Mouse (Mus musculus) v-Abl transformed pro-B cells (cell line): ENCODE measurements around the gene Arfgef2.

ENCODE experiments used
- in situ Hi-C, 2 experiments: fragments of 400-800 bp; cut with MboI; formaldehyde crosslinking; loops; one replicate each; pipeline ENCODE4 v1.15.1; 2025; ENCODE audit not compliant: unreplicated experiment in 2 of 2

Arfgef2 gene

GRCm38 (mm10) chr2:166896368-166896767, 91.0 kb downstream of the Arfgef2 start:
- in situ Hi-C loops: no loop called here

DNA sequence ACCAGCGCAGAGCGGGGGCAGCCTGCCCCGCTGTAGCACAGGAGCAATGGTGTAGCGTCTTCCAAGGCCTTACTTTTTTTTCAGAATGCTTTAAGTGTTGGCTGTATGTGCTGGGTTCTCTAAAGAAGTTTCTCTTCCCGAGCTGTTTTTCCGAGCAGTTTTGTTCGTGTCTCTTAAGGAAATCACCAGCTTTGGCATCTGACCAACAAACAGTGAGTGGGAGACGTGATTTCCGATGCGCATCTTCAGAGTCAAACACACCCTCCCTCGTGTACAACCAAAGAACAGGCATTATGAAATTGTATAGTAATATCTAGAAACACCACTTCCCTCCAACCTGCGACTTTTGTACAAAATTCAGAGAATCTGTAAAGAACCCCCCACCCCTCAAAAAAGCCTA, 91.6 kb downstream of the Arfgef2 start:
- in situ Hi-C loops: no loop called here

- in situ Hi-C loops: no loop called here
Observed at GRCm38 (mm10) chr2:166899161-166899560, 93.8 kb downstream of the Arfgef2 start.

DNA sequence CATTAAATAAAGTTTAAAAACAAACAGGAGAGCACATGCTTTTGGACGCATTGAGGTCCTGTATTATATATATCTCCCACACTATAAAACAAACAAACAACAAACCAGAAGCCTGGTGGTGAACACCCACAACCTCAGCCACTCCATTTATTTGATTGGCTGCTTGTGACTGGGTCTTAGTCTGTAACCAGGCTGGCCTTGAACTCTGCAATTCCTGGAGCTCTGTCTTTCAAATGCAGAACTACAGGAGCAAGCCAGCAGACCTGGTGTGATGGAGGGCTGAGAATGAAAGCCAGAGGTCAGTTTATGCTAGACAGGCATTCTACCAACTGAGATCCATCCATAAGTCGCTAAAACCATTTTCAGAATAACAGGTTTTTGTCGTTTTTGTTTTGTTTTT, 94.4 kb downstream of the Arfgef2 start:
- in situ Hi-C loops: no loop called here

DNA sequence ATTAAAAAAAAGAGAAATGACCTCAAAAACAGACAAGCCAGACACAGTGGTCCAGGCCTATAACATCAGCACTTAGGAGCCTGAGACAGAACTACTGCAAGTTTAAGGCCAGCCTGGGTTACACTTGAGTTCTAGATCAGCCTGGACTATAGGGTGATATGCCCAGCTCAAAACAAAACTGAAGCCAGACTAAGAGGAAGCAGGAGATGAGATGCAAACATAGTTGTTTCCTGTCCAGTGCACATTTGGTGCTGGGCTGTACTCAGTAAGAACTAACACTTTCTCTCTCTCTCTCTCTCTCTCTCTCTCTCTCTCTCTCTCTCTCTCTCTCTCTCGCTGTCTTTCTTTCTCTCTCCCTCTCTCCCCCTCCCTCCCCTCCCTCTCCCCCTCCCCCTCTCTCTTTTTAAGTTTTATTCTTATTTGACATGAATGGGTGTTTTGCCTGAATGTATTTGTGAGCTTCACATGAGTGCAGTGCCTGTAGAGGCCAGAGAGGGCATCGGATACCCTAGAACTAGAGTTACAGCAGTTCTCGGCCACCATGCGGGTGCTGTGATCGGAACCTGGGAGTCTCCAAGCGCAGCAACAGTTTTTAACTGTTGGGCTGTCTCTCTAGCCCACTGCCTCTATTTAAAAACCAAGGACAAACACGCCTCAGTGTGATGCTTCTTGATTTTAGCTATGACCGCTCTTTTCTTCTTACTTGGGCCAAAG, 95.6 kb downstream of the Arfgef2 start:
- in situ Hi-C loops: no loop called here

- in situ Hi-C loops: no loop called here
Observed at GRCm38 (mm10) chr2:166903719-166904282, 98.4 kb downstream of the Arfgef2 start.

- in situ Hi-C loops: no loop called here
Observed at GRCm38 (mm10) chr2:166905711-166906522, 100.5 kb downstream of the Arfgef2 start, which contains the start of gene Cse1l. Cse1l (plus strand) TSS chr2:166906040.

GRCm38 (mm10) chr2:166906523-166907182, 101.3 kb downstream of the Arfgef2 start:
- in situ Hi-C loops: no loop called here

DNA sequence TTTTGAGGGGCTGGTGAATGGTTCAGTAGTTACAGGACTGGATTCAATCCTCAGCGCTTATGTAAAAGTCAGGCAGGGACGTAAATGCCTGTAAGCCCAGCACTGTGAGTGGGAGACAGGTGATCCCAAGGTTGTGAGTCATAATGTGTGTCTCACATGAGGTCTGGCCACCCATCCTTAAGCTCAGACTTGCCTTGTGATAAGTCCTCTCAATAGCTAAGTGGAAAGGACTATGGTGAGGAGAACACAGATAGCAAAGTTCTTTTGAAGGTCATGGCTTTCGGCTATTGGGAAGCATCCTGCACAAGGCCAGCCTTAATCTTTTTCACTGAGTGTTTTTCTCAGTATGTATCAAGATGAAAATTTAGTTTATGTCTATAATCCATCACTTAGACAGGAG, 104.3 kb downstream of the Arfgef2 start:
- in situ Hi-C loops: no loop called here

GRCm38 (mm10) chr2:166910536-166910935, 105.1 kb downstream of the Arfgef2 start:
- in situ Hi-C loops: no loop called here

GRCm38 (mm10) chr2:166923971-166924370, 118.6 kb downstream of the Arfgef2 start:
- in situ Hi-C loops: no loop called here

- in situ Hi-C loops: no loop called here
Observed at GRCm38 (mm10) chr2:166933943-166934342, 128.6 kb downstream of the Arfgef2 start.

DNA sequence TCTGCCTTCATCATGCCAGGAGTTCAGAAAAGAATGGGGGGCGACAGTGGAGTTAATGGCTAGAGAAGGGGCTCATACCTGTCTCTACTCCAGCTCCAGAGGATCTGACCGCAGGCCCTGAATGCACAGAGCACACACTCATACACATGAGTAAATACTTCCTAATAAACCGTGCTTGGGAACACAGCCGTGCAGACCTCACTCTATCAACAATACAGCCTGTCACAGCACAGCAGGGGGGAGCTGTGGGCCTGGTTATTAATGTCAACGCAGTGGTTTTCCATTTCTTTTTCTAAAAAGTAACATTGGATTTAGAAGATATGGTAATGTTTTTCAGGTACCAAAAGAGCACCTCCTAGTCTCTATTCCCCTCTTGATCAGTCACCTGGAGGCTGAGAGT, 129.0 kb downstream of the Arfgef2 start:
- in situ Hi-C loops: no loop called here

GRCm38 (mm10) chr2:166935582-166935981, 130.2 kb downstream of the Arfgef2 start:
- in situ Hi-C loops: no loop called here

DNA sequence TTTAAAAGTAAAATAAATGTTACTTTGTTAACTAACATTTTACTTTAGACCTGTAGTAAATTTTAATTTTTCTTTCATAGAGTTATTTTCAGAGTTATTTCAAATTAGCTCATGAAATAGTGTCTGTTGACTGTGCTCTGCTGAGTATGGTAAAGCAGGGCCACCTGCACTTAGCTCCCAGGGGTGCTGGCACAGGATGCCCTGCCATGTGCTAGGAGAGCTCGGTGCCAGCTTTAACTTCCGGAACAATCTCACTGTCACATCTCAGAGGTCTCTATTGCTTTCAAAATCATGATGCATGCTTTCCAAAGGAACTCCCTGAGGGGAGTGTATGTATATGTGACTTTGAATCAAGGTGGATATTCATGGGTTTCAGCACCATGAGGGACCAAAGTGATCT, 130.8 kb downstream of the Arfgef2 start:
- in situ Hi-C loops: no loop called here

DNA sequence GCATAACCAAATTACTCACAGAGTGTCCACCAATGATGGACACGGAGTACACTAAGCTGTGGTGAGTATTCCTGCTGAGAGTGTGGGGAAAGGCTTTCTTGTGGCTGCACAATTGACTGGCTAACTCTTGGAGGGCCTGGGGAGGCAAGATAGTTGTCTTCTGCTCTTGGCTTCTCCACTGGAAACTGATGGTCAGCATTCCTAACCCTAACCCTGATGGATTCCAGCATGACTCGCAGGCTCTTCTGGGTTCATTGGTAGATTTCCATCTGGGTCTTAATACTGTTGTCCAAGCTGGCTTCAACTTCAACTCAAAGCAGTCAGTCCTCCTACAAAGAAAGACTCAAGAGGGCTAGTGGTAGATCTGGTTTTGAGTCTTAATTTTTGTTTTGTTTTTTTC, 137.8 kb downstream of the Arfgef2 start:
- in situ Hi-C loops: no loop called here

- in situ Hi-C loops: no loop called here
Observed at GRCm38 (mm10) chr2:166944346-166944745, 139.0 kb downstream of the Arfgef2 start.

- in situ Hi-C loops: no loop called here
Observed at GRCm38 (mm10) chr2:166945456-166945855, 140.1 kb downstream of the Arfgef2 start.
